Mouse (Mus musculus) heart, embryonic 15.5 days (tissue): ENCODE data around the gene Nox1. TPM values are rescaled to one million over a fixed set of nuclear protein-coding genes. Genes with fewer than 3 reads are reported as not detected.

Experiments
- microRNA-seq: library from miRNA; unstranded; fragments of <30 nt; microRNA quantifications from one replicate; pipeline ENCODE4, GENCODE M21; 2016
- polyA plus RNA-seq: library from polyadenylated mRNA; unstranded; fragments of >200 nt; fragmentation: Nextera tagmentation; extraction: Ambion mirVana; gene quantifications from 2 replicates; pipeline ENCODE4 v1.2.1, GENCODE M21; 2015

The Nox1 gene
- polyA plus RNA-seq, 1 experiment from 2014 or later, result 0.21 TPM

Small RNAs within 50 kb of the gene (microRNA-seq; reads per million reads assigned to microRNA genes)
- gene Mir3112, result 0.84 reads per million

Other genes starting within 250 kb of the Nox1 start
- gene Sytl4, start 240.1 kb downstream of the Nox1 start, polyA plus RNA-seq, result 2.2 and 4.4 TPM in 2 replicates
- 20.4 and 26.9 TPM in 2 replicates for gene Cstf2, start 162.8 kb downstream of the Nox1 start, polyA plus RNA-seq
- gene Xkrx, start 59.9 kb downstream of the Nox1 start, polyA plus RNA-seq, result 0.18 and 0.41 TPM in 2 replicates
- gene Arl13a, start 34.5 kb downstream of the Nox1 start, polyA plus RNA-seq, result 0.09 TPM in 1 of 2 replicates, not detected in the other
- gene Trmt2b, start 55.0 kb upstream of the Nox1 start, polyA plus RNA-seq, result 37.5 and 39.3 TPM in 2 replicates
- gene Tmem35a, start 73.3 kb upstream of the Nox1 start, polyA plus RNA-seq, result 18.5 and 19.9 TPM in 2 replicates
- 22.2 and 26.9 TPM in 2 replicates for gene Cenpi, start 86.1 kb upstream of the Nox1 start, polyA plus RNA-seq
- gene Drp2, start 182.6 kb upstream of the Nox1 start, polyA plus RNA-seq, result 0.26 and 0.44 TPM in 2 replicates